Mouse (Mus musculus): ENCODE measurements around the gene Tas1r3. TPM values are rescaled to one million over a fixed set of nuclear protein-coding genes. Genes with fewer than 3 reads are reported as not detected.

The Tas1r3 gene
- polyA plus RNA-seq, 1 experiment from 2014 or later, result 0.48 TPM

- ATAC-seq (ENCODE audit: insufficient read depth, low FRiP score, low TSS enrichment), result no peak
- H3K27ac ChIP-seq (ENCODE audit: low read depth, low read length), result no peak overlapping the region
- H3K4me2 ChIP-seq (ENCODE audit: low read depth), result no peak overlapping the region
- H3K27me3 ChIP-seq (ENCODE audit: control insufficient read depth, insufficient read depth, low read length), result no peaks in the 10 kb centered on the region
- no peak overlapping the region for H3K9ac ChIP-seq (ENCODE audit: low read length)
- peaks cover 8% of the 10 kb centered on the region for H3K4me1 ChIP-seq (ENCODE audit: control insufficient read depth, insufficient read depth, low read length)
- H3K9me3 ChIP-seq (ENCODE audit: control insufficient read depth, low read length), result no peaks in the 10 kb centered on the region
- no peak for DNase-seq (ENCODE audit: low spot score)
- H3K36me3 ChIP-seq (ENCODE audit: control insufficient read depth, insufficient read depth, low read length), result peaks cover 31% of the 10 kb centered on the region
- 93% methylated on average over 7 of the region's 7 CpGs for WGBS
- H3K4me3 ChIP-seq (ENCODE audit: low read depth, low read length), result no peak overlapping the region
These were observed 36.2 kb upstream of the Tas1r3 start for GRCm38 (mm10) chr4:155899355-155899754.

- Histone ChIP-seq H3K4me2 (ENCODE audit: low read depth) (no peak overlapping the region), H3K27me3 (ENCODE audit: control insufficient read depth, insufficient read depth, low read length) (no peaks in the 10 kb centered on the region), H3K9ac (ENCODE audit: low read length) (no peak overlapping the region), H3K9me3 (ENCODE audit: control insufficient read depth, low read length) (no peaks in the 10 kb centered on the region), H3K4me1 (ENCODE audit: control insufficient read depth, insufficient read depth, low read length) (peaks cover 15% of the 10 kb centered on the region), H3K4me3 (ENCODE audit: low read depth, low read length) (no peak overlapping the region), H3K36me3 (ENCODE audit: control insufficient read depth, insufficient read depth, low read length) (peaks cover 23% of the 10 kb centered on the region), H3K27ac (ENCODE audit: low read depth, low read length) (no peak overlapping the region)
- DNase-seq (ENCODE audit: low spot score) (no peak), ATAC-seq (ENCODE audit: insufficient read depth, low FRiP score, low TSS enrichment) (no peak)
- 93% methylated on average over 2 of the region's 2 CpGs for WGBS
These were observed 35.2 kb upstream of the Tas1r3 start for GRCm38 (mm10) chr4:155898318-155898717.

- WGBS, result 99% methylated on average over 12 of the region's 12 CpGs
- ATAC-seq (ENCODE audit: insufficient read depth, low FRiP score, low TSS enrichment) (no peak), DNase-seq (ENCODE audit: low spot score) (no peak)
- Histone ChIP-seq H3K27ac (ENCODE audit: low read depth, low read length) (no peak overlapping the region), H3K4me1 (ENCODE audit: control insufficient read depth, insufficient read depth, low read length) (peaks cover 19% of the 10 kb centered on the region), H3K27me3 (ENCODE audit: control insufficient read depth, insufficient read depth, low read length) (no peaks in the 10 kb centered on the region), H3K36me3 (ENCODE audit: control insufficient read depth, insufficient read depth, low read length) (peaks cover 15% of the 10 kb centered on the region), H3K9ac (ENCODE audit: low read length) (no peak overlapping the region), H3K9me3 (ENCODE audit: control insufficient read depth, low read length) (no peaks in the 10 kb centered on the region), H3K4me2 (ENCODE audit: low read depth) (no peak overlapping the region), H3K4me3 (ENCODE audit: low read depth, low read length) (no peak overlapping the region)
These were observed 33.3 kb upstream of the Tas1r3 start for GRCm38 (mm10) chr4:155896461-155896860.

- H3K4me2 ChIP-seq (ENCODE audit: low read depth), result no peak overlapping the region
- H3K4me1 ChIP-seq (ENCODE audit: control insufficient read depth, insufficient read depth, low read length), result peaks cover 21% of the 10 kb centered on the region
- no peaks in the 10 kb centered on the region for H3K27me3 ChIP-seq (ENCODE audit: control insufficient read depth, insufficient read depth, low read length)
- no peak for ATAC-seq (ENCODE audit: insufficient read depth, low FRiP score, low TSS enrichment)
- no peak overlapping the region for H3K9ac ChIP-seq (ENCODE audit: low read length)
- H3K4me3 ChIP-seq (ENCODE audit: low read depth, low read length), result no peak overlapping the region
- no peak overlapping the region for H3K27ac ChIP-seq (ENCODE audit: low read depth, low read length)
- H3K36me3 ChIP-seq (ENCODE audit: control insufficient read depth, insufficient read depth, low read length), result peaks cover 15% of the 10 kb centered on the region
- WGBS, result 96% methylated on average over 4 of the region's 4 CpGs
- no peaks in the 10 kb centered on the region for H3K9me3 ChIP-seq (ENCODE audit: control insufficient read depth, low read length)
- no peak for DNase-seq (ENCODE audit: low spot score)
These were observed 32.7 kb upstream of the Tas1r3 start for GRCm38 (mm10) chr4:155895826-155896225.

GRCm38 (mm10) chr4:155895216-155895615 is 32.1 kb upstream of the Tas1r3 start:
- Histone ChIP-seq H3K4me2 (ENCODE audit: low read depth) (no peak overlapping the region), H3K4me3 (ENCODE audit: low read depth, low read length) (no peak overlapping the region), H3K4me1 (ENCODE audit: control insufficient read depth, insufficient read depth, low read length) (peaks cover 27% of the 10 kb centered on the region), H3K27me3 (ENCODE audit: control insufficient read depth, insufficient read depth, low read length) (no peaks in the 10 kb centered on the region), H3K9me3 (ENCODE audit: control insufficient read depth, low read length) (no peaks in the 10 kb centered on the region), H3K9ac (ENCODE audit: low read length) (no peak overlapping the region), H3K36me3 (ENCODE audit: control insufficient read depth, insufficient read depth, low read length) (peaks cover 13% of the 10 kb centered on the region), H3K27ac (ENCODE audit: low read depth, low read length) (no peak overlapping the region)
- DNase-seq (ENCODE audit: low spot score) (no peak), ATAC-seq (ENCODE audit: insufficient read depth, low FRiP score, low TSS enrichment) (no peak)
- 46% methylated on average over 6 of the region's 6 CpGs for WGBS

- Histone ChIP-seq H3K9me3 (ENCODE audit: control insufficient read depth, low read length) (no peaks in the 10 kb centered on the region), H3K9ac (ENCODE audit: low read length) (peak overlapping the region; percentile 23), H3K27me3 (ENCODE audit: control insufficient read depth, insufficient read depth, low read length) (no peaks in the 10 kb centered on the region), H3K4me3 (ENCODE audit: low read depth, low read length) (peak overlapping the region; percentile 16; the same call in 1 of the 2 replicates), H3K27ac (ENCODE audit: low read depth, low read length) (no peak overlapping the region), H3K36me3 (ENCODE audit: control insufficient read depth, insufficient read depth, low read length) (peaks cover 6% of the 10 kb centered on the region), H3K4me1 (ENCODE audit: control insufficient read depth, insufficient read depth, low read length) (peaks cover 27% of the 10 kb centered on the region), H3K4me2 (ENCODE audit: low read depth) (peak overlapping the region; percentile 98)
- DNase-seq (ENCODE audit: low spot score) (no peak), ATAC-seq (ENCODE audit: insufficient read depth, low FRiP score, low TSS enrichment) (no peak)
- WGBS, result 34% methylated on average over 8 of the region's 8 CpGs
These were observed 31.2 kb upstream of the Tas1r3 start for GRCm38 (mm10) chr4:155894311-155894881.

- Histone ChIP-seq H3K27ac (ENCODE audit: low read depth, low read length) (no peak overlapping the region), H3K9me3 (ENCODE audit: control insufficient read depth, low read length) (no peaks in the 10 kb centered on the region), H3K36me3 (ENCODE audit: control insufficient read depth, insufficient read depth, low read length) (peaks cover 7% of the 10 kb centered on the region), H3K4me1 (ENCODE audit: control insufficient read depth, insufficient read depth, low read length) (peaks cover 27% of the 10 kb centered on the region), H3K9ac (ENCODE audit: low read length) (peak overlapping the region; percentile 32), H3K4me3 (ENCODE audit: low read depth, low read length) (peak overlapping the region; percentile 90), H3K27me3 (ENCODE audit: control insufficient read depth, insufficient read depth, low read length) (no peaks in the 10 kb centered on the region), H3K4me2 (ENCODE audit: low read depth) (peak overlapping the region; percentile 98)
- ATAC-seq (ENCODE audit: insufficient read depth, low FRiP score, low TSS enrichment), result no peak
- no peak for DNase-seq (ENCODE audit: low spot score)
- 78% methylated on average over 8 of the region's 8 CpGs for WGBS
These were observed 30.1 kb upstream of the Tas1r3 start for GRCm38 (mm10) chr4:155893212-155893690.

GRCm38 (mm10) chr4:155892438-155893211 is 29.5 kb upstream of the Tas1r3 start:
- DNase-seq (ENCODE audit: low spot score) (peak; percentile 63), ATAC-seq (ENCODE audit: insufficient read depth, low FRiP score, low TSS enrichment) (peak; percentile 51)
- Histone ChIP-seq H3K4me3 (ENCODE audit: low read depth, low read length) (peak overlapping the region; percentile 90), H3K9ac (ENCODE audit: low read length) (peak overlapping the region; percentile 88), H3K27ac (ENCODE audit: low read depth, low read length) (peak overlapping the region; percentile 96), H3K27me3 (ENCODE audit: control insufficient read depth, insufficient read depth, low read length) (no peaks in the 10 kb centered on the region), H3K9me3 (ENCODE audit: control insufficient read depth, low read length) (no peaks in the 10 kb centered on the region), H3K36me3 (ENCODE audit: control insufficient read depth, insufficient read depth, low read length) (peaks cover 12% of the 10 kb centered on the region), H3K4me2 (ENCODE audit: low read depth) (peak overlapping the region; percentile 98), H3K4me1 (ENCODE audit: control insufficient read depth, insufficient read depth, low read length) (peaks cover 27% of the 10 kb centered on the region)
- WGBS, result 6% methylated on average over 37 of the region's 37 CpGs

GRCm38 (mm10) chr4:155892017-155892416 is 28.9 kb upstream of the Tas1r3 start:
- 0% methylated on average over 33 of the region's 56 CpGs for WGBS
- peak overlapping the region; percentile 88 for H3K9ac ChIP-seq (ENCODE audit: low read length)
- H3K4me1 ChIP-seq (ENCODE audit: control insufficient read depth, insufficient read depth, low read length), result peaks cover 27% of the 10 kb centered on the region

More at GRCm38 (mm10) chr4:155892017-155892416, 28.9 kb upstream of the Tas1r3 start:
- Histone ChIP-seq H3K27me3 (ENCODE audit: control insufficient read depth, insufficient read depth, low read length) (no peaks in the 10 kb centered on the region), H3K27ac (ENCODE audit: low read depth, low read length) (peak overlapping the region; percentile 96), H3K9me3 (ENCODE audit: control insufficient read depth, low read length) (no peaks in the 10 kb centered on the region), H3K36me3 (ENCODE audit: control insufficient read depth, insufficient read depth, low read length) (peaks cover 12% of the 10 kb centered on the region), H3K4me3 (ENCODE audit: low read depth, low read length) (peak overlapping the region; percentile 90), H3K4me2 (ENCODE audit: low read depth) (peak overlapping the region; percentile 98)
- ATAC-seq (ENCODE audit: insufficient read depth, low FRiP score, low TSS enrichment) (peak; percentile 89), DNase-seq (ENCODE audit: low spot score) (peak; percentile 90)
